Mouse (Mus musculus): Measurements from ENCODE around the gene Tmem214. TPM values are rescaled to one million over a fixed set of nuclear protein-coding genes. Genes with fewer than 3 reads are reported as not detected.

Tmem214 gene
- polyA plus RNA-seq, 1 experiment: 64.6 TPM

GRCm38 (mm10) chr5:30889088-30889754, 21.4 kb downstream of the Tmem214 start:
- Histone ChIP-seq H3K4me3 (replicated peaks; ENCODE audit: insufficient read depth, low read depth, low read length) (peak overlapping the region; percentile 89), H3K27me3 (ENCODE audit: control insufficient read depth, insufficient read depth, low read length) (no peaks in the 10 kb centered on the region), H3K4me1 (ENCODE audit: control insufficient read depth, insufficient read depth, low read length) (no peaks in the 10 kb centered on the region), H3K27ac (ENCODE audit: insufficient read depth, low read length) (peak overlapping the region; percentile 81)
- TF ChIP-seq POLR2A (IDR thresholded peaks at IDR 0.05; ENCODE audit: borderline replicate concordance, insufficient read depth, low read length) (no peak), CTCF (IDR thresholded peaks at IDR 0.05; ENCODE audit: borderline replicate concordance, insufficient read depth, low read depth, low read length) (no peak)
- 1% methylated on average over 31 of the region's 42 CpGs for WGBS
- DNase-seq: no peak

DNA sequence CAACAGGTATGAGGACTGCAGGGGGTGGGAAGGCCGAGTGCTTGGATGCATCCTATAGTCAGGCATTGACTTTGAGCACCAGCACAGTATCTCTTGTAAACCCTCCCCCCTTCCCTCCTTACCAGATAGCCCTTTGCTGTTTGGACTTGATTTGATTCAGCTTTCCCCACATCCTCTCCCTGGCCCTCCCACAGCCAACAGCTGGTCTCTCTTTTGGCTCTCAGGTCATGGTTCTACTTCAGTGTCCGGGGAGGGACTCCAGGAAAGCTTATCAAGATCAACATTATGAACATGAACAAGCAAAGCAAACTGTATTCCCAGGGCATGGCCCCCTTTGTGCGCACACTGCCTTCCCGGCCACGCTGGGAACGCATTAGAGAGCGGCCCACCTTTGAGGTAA, 22.6 kb downstream of the Tmem214 start:
- Histone ChIP-seq H3K4me1 (ENCODE audit: control insufficient read depth, insufficient read depth, low read length) (no peaks in the 10 kb centered on the region), H3K4me3 (replicated peaks; ENCODE audit: insufficient read depth, low read depth, low read length) (no peak overlapping the region), H3K27ac (ENCODE audit: insufficient read depth, low read length) (no peak overlapping the region), H3K27me3 (ENCODE audit: control insufficient read depth, insufficient read depth, low read length) (no peaks in the 10 kb centered on the region)
- no peak for DNase-seq
- 80% methylated on average over 7 of the region's 7 CpGs for WGBS
- no peak for TF ChIP-seq CTCF (IDR thresholded peaks at IDR 0.05; ENCODE audit: borderline replicate concordance, insufficient read depth, low read depth, low read length)
- no peak for TF ChIP-seq POLR2A (IDR thresholded peaks at IDR 0.05; ENCODE audit: borderline replicate concordance, insufficient read depth, low read length)

DNA sequence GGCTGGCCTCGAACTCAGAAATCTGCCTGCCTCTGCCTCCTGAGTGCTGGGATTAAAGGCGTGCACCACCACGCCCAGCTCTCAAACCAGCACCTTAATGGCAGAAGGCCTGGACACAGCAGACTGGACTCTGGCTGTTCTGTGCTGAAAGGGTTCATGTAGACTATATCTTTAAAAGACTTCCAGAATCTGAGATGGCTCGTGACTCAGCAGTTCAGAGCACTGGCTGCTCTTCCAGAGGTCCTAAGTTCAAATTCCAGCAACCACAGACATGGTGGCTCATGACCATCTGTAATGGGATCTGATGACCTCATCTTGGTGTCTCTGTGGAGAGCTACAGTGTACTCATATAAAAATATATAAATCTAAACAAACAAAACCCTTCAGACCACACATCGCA, 34.0 kb downstream of the Tmem214 start:
- 90% methylated on average over 5 of the region's 5 CpGs for WGBS
- Histone ChIP-seq H3K4me3 (replicated peaks; ENCODE audit: insufficient read depth, low read depth, low read length) (no peak overlapping the region), H3K27me3 (ENCODE audit: control insufficient read depth, insufficient read depth, low read length) (no peaks in the 10 kb centered on the region), H3K4me1 (ENCODE audit: control insufficient read depth, insufficient read depth, low read length) (peaks cover 4% of the 10 kb centered on the region; the same call in 1 of the 2 replicates), H3K27ac (ENCODE audit: insufficient read depth, low read length) (no peak overlapping the region)
- DNase-seq: no peak
- TF ChIP-seq POLR2A (IDR thresholded peaks at IDR 0.05; ENCODE audit: borderline replicate concordance, insufficient read depth, low read length): no peak
- no peak for TF ChIP-seq CTCF (IDR thresholded peaks at IDR 0.05; ENCODE audit: borderline replicate concordance, insufficient read depth, low read depth, low read length)

DNA sequence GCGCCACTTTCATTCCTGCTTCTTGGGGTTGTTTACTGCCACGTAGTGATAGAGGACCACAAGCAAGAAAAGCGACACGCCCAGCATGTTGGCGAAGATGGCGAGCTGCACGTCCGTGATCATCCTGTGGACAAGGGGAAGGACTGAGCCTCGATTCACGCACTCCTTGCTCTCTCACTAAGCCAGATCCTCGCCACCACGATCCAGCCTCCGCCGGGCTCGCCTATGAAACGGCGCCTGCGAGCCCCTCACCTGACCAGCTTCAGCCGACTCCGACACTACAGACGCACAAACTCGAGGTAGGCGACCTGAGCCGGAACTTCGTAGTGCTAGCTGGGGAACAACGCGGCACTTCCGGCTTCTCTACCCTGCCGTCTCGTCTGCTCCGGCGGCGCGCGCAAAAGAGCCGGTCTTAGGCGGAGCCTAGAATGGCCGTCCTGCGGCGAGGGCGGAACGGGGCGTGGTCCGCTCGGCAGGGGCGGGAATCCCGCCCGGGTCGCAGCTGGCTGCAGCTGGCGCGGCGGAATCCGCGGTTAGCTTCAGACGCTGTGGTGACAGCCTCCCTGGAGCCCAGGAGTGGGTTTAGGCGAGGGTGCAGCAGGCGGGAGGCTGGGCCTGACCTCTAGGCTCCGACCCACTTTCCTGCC, 39.7 kb downstream of the Tmem214 start, which contains the start of gene Ost4:
TSS of gene Ost4 (minus strand) at position 376 of the 647 bp plus-strand sequence.
- Histone ChIP-seq H3K27me3 (ENCODE audit: control insufficient read depth, insufficient read depth, low read length) (no peaks in the 10 kb centered on the region), H3K4me1 (ENCODE audit: control insufficient read depth, insufficient read depth, low read length) (peaks cover 4% of the 10 kb centered on the region; the same call in 1 of the 2 replicates), H3K27ac (ENCODE audit: insufficient read depth, low read length) (peak within 1 kb of the TSS; percentile 73), H3K4me3 (replicated peaks; ENCODE audit: insufficient read depth, low read depth, low read length) (peak within 1 kb of the TSS; percentile 91)
- peak; percentile 93 for DNase-seq
- WGBS: under 1% methylated on average over 58 of the region's 58 CpGs
- TF ChIP-seq POLR2A (IDR thresholded peaks at IDR 0.05; ENCODE audit: borderline replicate concordance, insufficient read depth, low read length) (peak; percentile 78; the same call in 1 of the 2 replicates), CTCF (IDR thresholded peaks at IDR 0.05; ENCODE audit: borderline replicate concordance, insufficient read depth, low read depth, low read length) (no peak)

- no peak overlapping the region for H3K27ac ChIP-seq (ENCODE audit: insufficient read depth, low read length)
- 57% methylated on average over 13 of the region's 13 CpGs for WGBS
- TF ChIP-seq CTCF (IDR thresholded peaks at IDR 0.05; ENCODE audit: borderline replicate concordance, insufficient read depth, low read depth, low read length): no peak
- TF ChIP-seq POLR2A (IDR thresholded peaks at IDR 0.05; ENCODE audit: borderline replicate concordance, insufficient read depth, low read length): no peak
Observed at GRCm38 (mm10) chr5:30908426-30909299, 40.9 kb downstream of the Tmem214 start.

DNA sequence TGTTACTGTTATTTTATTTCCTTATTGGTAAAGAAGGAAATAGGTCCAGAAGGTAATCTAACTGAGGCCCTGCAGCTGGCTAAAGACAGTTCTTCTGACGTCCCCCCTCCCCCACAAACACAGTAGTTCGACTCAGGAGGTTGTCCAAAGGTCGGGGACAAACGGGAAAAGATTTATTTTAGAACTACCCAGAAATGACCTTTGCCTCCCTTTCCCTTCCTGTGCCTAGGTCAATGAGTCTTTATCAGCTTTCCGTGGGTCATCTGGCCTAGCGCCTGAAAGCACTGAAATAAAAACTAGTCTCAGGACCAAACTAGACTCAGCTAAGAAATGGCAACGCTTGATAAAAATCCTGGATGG, 41.5 kb downstream of the Tmem214 start:
- DNase-seq: no peak
- TF ChIP-seq POLR2A (IDR thresholded peaks at IDR 0.05; ENCODE audit: borderline replicate concordance, insufficient read depth, low read length): no peak
- no peak for TF ChIP-seq CTCF (IDR thresholded peaks at IDR 0.05; ENCODE audit: borderline replicate concordance, insufficient read depth, low read depth, low read length)
- Histone ChIP-seq H3K4me1 (ENCODE audit: control insufficient read depth, insufficient read depth, low read length) (peaks cover 4% of the 10 kb centered on the region; the same call in 1 of the 2 replicates), H3K27me3 (ENCODE audit: control insufficient read depth, insufficient read depth, low read length) (no peaks in the 10 kb centered on the region), H3K27ac (ENCODE audit: insufficient read depth, low read length) (no peak overlapping the region), H3K4me3 (replicated peaks; ENCODE audit: insufficient read depth, low read depth, low read length) (no peak overlapping the region)
- 71% methylated on average over 7 of the region's 7 CpGs for WGBS

More at GRCm38 (mm10) chr5:30908426-30909299, 40.9 kb downstream of the Tmem214 start:
- Histone ChIP-seq H3K27me3 (ENCODE audit: control insufficient read depth, insufficient read depth, low read length) (no peaks in the 10 kb centered on the region), H3K4me1 (ENCODE audit: control insufficient read depth, insufficient read depth, low read length) (peaks cover 4% of the 10 kb centered on the region; the same call in 1 of the 2 replicates), H3K4me3 (replicated peaks; ENCODE audit: insufficient read depth, low read depth, low read length) (peak overlapping the region; percentile 91)
- no peak for DNase-seq

GRCm38 (mm10) chr5:30909863-30910262, 42.1 kb downstream of the Tmem214 start:
- Histone ChIP-seq H3K27me3 (ENCODE audit: control insufficient read depth, insufficient read depth, low read length) (no peaks in the 10 kb centered on the region), H3K4me3 (replicated peaks; ENCODE audit: insufficient read depth, low read depth, low read length) (no peak overlapping the region), H3K27ac (ENCODE audit: insufficient read depth, low read length) (no peak overlapping the region), H3K4me1 (ENCODE audit: control insufficient read depth, insufficient read depth, low read length) (peaks cover 4% of the 10 kb centered on the region; the same call in 1 of the 2 replicates)
- no peak for DNase-seq
- no peak for TF ChIP-seq POLR2A (IDR thresholded peaks at IDR 0.05; ENCODE audit: borderline replicate concordance, insufficient read depth, low read length)
- TF ChIP-seq CTCF (IDR thresholded peaks at IDR 0.05; ENCODE audit: borderline replicate concordance, insufficient read depth, low read depth, low read length): no peak
- 88% methylated on average over 7 of the region's 7 CpGs for WGBS

Measured in cerebellum, adult 2 months (tissue).